Mouse (Mus musculus) left cerebral cortex, adult 9 months (tissue): ENCODE data around the gene Gucy2c.

ENCODE experiments used
- DNase-seq, 2 experiments: peaks; one replicate each; pipeline ENCODE4 v3.0.0; 2022; ENCODE audit warnings: low spot score in 2 of 2

Gucy2c gene

DNA sequence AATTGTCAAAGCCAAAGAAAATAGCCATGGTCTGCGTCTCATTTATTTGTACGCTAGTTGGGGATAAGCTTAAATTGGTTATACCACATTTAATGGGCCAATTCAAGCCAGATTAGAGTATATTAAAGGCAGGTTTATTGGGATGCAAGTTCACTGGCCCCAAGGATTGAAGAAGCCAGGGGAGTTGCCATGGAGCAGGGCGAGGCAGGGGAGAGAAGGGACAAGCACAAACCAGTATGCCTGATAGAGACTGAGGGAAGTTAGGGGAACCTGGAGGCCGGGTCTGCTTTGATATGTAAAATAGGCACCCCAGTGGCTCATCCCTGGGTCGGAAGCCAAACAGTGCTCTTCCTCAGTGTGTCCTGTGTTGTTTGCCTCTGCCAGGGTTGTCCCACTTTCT, 112.3 kb downstream of the Gucy2c start:
- no peak for DNase-seq

- no peak for DNase-seq
These were observed 113.1 kb downstream of the Gucy2c start for GRCm38 (mm10) chr6:136668266-136668986.

DNA sequence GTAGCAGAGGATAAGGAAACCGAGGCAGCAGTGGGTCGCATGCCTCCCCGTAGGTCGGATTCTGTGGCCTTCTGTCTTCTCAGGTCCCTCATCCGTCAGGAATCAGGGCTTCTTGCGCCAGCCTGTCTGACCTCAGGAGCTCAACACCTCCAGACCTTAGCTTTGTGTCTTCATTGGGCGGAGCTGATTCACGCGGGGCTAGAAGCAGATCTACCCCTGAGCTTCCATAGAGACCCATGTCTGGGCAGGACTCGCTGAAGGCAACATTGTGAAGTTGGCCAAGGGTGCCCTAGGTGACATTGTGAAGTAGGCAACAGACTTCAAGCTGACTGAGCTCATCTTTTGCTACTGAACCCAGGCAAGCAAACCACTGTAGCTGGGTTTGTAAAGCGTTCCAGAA, 119.5 kb downstream of the Gucy2c start:
- no peak for DNase-seq

DNA sequence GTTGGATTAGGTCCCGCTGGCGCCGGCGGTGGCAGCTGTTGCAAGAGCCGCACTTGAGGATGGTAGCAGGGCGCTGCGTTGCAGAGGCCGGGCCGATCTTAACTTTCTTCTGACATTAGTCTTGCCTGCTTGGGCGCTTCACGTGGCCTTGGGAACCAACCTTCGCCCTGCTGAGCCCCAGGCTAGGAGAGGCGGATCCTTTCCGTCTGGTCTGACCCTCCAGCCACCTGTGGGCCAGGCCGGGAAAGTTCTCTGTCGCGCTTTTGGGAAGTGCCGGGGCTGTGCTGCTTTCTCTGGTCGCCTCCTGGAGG, 119.9 kb downstream of the Gucy2c start, which contains the start of gene Plbd1:
TSS of gene Plbd1 (minus strand) at position 223 of the 311 bp plus-strand sequence.
- no peak for DNase-seq

DNA sequence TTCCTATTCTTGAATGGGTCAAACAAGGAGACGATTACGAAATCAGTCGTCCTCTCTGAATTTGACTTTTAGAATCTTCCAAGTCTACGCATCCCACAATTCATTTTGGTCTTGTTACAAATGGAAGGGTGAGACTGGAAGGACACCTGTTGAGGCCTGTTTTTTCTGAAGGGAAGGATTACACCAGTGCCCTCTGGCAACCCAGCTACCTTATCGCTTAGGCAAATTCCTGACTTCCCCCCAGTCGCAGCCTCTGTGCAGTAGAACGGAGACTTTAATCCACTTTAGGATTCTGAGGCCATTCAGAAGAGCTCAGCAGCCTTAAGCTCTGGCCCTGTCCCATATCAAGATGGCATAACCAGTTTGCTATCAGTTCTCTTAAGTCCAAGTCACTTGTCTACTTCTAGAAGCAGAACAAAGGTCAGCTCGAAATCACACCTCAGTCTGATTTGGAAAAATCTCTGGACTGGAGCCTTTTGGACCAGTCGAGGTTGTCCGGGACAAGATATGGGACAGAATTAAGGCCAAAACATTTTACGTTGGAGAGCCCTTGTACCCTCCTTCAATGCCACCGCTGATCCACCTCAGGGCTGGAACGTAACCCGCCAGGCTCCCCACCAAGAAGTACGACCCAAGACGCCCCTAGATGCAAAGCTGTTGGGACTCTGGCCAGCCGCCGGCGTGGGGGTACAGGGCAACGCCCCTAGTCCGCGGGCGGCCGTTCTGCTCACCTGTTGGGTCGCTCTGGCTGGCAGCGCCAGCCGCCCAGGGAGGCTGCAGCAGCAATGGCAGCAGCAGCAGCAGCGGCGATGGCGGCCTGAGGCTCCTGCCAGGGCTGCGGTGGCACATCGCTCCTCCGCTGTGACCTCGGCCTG, 120.5 kb downstream of the Gucy2c start:
- DNase-seq, result no peak

GRCm38 (mm10) chr6:136659226-136659625, 122.3 kb downstream of the Gucy2c start:
- no peak for DNase-seq

DNA sequence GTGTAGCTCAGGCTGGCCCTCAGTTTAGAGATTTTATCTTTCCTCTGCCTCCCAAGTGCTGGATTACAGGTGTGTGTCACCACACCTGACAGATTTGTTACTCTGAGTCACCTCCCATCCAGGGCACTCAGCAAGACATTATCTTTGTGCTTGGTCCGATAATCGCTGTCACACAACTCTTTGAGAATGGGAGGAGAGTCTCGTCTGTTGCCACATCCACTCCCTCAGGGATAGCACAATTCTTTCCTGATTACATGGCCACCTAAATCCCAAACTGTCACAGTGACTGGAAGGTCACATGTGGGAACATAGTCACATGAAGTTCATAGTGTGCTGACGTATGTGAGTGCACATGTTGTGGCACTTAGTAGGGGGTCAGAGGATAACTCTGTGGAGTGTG, 123.3 kb downstream of the Gucy2c start:
- no peak for DNase-seq

DNA sequence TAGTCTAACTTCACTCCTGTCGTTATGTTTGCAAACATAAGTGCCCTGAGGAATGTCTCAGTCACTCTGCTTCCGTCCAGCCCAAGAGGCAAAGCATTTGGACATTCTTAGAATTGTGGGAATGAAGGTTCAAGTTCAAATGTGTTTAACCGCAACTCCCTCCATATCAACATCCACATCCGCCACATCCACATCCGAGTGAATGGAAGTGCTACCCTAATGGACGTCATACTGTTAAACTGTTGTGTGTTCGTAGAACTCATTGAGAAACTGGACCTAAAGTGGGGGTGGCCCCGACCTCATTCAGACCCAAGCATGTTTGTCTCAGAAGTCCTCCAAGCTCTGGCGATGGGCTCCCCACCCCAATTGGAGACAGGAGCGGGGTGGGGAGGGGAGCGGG, 125.8 kb downstream of the Gucy2c start:
- DNase-seq, result no peak

DNA sequence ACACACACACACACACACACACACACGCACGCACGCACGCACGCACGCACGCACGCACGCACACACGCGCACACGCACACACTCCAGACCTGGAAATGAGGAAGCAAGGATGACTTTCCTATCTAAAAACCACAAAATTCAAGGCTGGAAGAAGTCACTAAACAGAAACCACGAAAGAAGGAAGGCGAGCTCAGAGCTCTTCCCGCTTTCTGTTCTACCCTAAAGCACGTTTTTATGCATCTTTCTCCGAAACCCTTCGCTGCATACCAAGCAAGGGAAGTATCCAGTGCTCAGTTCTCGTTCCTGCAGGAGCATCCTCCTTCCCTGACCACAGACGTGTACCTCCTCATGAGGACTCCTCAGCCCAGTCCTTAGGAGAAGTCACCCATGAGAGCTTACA, 127.1 kb downstream of the Gucy2c start:
- DNase-seq, result no peak

DNA sequence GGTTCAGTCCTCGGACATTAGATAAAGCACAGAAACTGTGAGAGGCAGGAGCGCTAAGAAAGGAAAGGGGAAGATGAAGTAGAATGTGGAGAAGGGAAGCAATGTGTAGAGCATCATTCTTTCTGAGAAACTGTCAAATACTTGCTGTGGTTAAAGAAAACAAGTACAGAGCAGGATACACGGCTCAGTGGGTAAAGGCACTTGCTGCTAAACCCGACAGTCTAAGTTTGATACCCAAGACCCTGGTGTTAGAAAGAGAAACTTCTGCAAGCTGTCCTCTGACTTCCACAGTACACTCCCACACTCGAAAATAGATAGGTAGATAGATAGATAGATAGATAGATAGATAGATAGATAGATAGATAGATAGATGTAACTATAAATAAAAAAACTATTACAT, 128.2 kb downstream of the Gucy2c start:
- DNase-seq, result no peak

- DNase-seq, result no peak
These were observed 130.9 kb downstream of the Gucy2c start for GRCm38 (mm10) chr6:136650664-136651063.

GRCm38 (mm10) chr6:136647455-136647861, 134.1 kb downstream of the Gucy2c start:
- DNase-seq, result no peak
